Mouse (Mus musculus): ENCODE results near the gene Slc41a2.

Slc41a2 gene

DNA sequence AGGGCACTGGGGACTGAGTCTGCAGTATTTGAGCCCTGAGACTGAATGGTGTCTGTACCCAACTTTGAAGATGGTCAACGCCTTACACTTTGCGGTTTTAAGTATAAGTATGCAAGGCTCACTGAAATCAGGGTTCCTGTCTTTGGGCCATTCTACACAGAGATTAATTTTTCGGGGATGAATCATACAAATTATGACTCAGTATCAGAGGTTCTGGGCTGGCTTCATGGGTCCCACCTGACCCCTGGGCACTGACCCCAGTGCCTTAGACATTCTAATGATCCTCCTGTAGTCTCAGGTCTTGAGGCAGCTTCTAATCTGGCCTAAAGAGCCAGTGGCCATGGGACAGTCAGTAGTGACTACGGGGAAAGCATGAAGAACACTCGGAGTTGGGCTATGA is 148.6 kb downstream of the Slc41a2 start:
- DNase-seq (ENCODE audit: extremely low spot score, low read depth, low spot score): no peak

DNA sequence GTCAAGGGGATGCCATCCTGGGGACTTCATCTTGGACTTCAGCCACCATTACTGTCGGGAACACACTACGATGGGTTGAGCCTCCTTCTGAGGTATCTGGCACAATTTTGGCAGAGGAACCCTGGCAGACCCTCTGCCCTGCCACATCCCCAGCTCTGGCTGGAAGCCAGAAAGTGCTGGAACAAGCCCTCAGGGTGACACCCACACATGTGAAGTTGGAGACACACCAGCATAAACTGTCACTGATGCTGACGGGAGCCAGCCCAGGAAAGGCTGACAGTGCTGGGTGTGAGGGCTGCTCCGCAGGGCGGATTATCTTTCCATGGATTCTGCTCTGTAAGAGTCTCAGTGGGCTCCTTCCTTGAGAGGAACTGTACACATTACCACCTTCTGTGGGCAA is 150.7 kb downstream of the Slc41a2 start:
- no peak for DNase-seq (ENCODE audit: extremely low spot score, low read depth, low spot score)

DNA sequence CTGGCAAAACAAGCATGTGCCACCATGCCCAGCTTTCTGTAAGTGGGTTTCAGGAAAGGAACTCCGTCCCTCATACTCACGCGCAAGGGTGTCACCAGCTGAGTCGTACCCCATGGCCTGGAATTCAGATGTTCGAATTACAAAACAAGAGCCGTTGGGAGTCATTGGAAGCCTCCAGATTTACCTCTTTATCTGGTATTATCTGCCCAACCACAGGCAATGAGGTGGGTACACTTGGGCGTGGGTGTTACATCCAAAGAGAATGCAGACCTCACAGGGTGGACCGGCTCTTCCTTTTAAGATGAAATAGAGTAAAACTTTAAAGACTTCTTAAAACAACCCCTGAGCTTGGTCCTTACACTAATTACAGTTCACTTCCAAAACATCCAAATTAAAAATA is 151.5 kb downstream of the Slc41a2 start:
- DNase-seq (ENCODE audit: extremely low spot score, low read depth, low spot score): no peak

DNA sequence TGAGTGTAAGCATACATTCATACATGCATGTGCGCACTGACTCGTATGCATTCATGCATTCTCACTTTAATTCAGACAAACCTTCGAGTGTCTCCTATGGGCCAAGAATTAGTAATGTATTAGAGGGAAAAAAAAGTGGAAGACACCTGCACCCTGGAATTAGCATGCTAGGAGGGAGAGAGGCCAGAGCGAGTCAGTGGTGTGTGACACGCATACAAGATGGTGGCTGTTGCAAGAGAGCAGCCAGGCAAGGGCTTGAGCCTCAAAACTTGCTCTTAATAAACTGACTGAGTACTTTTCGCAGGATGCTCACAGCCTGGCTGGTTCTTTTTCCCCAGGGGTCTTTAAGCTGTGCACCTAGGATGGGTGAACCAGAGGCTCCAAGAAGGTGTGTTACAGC is 152.6 kb downstream of the Slc41a2 start:
- DNase-seq (ENCODE audit: extremely low spot score, low read depth, low spot score): no peak

DNA sequence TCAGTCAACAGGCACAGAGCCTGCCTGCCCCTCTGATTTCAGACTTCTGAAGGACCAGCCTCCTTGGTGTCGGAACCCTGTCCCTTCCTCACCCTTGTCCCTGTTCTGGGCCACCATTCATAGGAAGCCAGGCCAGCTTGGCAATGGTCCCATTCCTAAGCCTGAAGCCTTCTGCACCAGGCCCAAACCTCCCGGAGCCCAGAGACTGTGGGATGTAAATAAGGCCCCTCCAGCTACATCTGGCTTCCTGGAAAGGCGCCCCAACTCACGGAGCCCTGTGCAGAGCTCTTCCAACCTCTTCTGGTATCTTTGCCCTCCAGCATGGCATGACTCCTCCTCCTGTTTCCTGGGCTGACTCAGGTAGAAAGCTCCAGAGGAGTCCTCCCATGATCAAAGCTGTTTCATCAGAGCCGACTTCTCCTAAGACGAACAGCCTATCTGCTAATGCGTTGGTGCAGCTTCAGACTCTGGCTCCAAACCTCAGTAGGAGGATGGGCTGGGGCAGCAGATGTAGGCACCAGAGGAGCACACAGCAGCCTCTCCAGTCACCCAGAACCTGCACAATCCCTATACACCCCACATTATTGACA is 153.1 kb downstream of the Slc41a2 start:
- DNase-seq (ENCODE audit: extremely low spot score, low read depth, low spot score): no peak

DNA sequence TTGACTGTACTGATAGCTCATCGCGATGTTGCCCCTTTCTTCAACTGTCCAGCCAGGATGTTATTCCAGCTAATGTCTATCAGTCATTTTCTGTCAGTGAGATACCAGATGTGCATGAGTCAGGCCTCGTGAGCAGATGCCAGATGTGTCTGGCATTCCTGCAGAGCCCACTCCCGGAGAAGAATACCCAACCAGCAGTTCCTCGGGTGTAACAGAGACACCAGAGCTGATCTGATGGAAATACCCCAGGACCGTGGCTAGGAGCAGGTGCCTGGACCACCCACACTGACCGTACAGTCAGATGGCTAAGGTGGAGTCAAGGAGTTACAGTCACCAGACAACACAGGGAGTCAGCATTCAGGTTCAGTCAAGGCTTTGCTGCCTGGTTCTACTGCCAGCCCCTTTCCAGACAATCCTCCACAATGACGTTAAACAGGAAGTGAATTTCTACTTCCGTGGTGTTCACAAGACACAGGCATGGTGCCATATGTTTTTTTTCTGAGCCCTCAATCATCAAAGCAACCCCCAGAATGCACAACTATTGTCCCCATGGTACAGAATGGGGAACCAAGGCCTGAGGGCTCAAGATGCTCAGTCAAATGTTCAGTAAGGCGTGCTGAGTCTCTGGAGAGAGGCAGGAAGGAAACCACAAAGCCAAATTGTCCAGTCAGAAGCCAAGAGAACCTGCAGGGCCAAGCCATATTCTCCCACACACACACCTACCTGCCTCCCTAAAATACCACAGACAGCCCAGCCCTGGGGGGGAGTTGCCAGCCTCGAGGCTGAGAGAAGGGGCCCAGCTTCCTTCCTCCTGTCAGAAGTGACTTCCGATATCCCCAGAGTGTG is 153.8 kb downstream of the Slc41a2 start:
- no peak for DNase-seq (ENCODE audit: extremely low spot score, low read depth, low spot score)

DNA sequence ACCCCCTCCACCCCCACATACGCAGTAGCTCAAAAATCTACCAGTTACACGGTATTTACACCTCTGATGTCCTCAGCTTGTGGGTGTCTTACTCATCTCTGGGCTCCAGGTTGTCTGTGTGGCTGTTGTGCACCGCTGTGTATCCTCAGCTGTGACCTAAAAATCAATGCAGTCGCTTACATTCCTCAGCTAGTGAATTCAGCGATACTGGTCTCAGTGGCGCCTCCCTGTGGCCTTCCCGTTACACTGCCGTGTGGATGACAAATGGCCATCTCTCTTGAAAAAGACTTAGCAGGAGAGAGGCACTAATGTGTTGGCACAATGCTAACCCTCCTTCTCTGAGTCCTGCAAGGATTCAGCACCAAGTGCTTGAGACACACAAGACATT is 155.1 kb downstream of the Slc41a2 start:
- DNase-seq (ENCODE audit: extremely low spot score, low read depth, low spot score): peak; percentile 30

DNA sequence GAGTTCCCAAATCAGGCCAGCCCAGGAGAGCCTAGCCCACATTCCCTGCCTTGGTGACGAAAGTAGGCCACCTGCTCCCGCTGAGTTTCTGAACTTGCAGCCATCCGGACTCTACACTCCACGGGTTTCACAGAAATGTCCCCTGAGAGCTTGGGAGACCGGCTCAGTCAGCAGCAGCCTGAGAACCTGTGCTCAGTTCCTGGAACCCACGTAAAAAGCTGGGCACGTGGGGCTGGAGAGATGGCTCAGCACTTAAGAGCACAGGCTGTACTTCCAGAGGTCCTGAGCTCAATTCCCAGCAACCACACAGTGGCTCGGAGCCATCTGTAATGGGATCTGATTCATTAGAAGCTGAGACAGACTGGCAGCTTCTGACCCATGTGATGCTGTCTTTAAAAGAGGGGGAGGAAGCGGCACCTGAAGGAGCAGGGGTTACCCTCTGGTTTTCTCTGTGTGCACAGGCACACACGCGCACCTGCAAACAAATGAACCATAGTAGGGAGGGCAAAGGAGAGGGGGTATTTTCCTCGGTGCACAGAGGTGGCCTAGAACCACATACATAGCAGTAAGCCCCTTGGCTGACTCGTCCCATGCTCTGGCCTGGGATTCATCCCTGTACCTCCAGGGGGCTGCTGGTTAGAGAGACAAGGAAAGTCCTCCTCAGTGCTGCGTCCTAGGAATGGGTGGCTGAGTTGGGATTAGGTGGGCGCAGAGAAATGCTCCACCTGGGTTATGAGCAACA is 155.7 kb downstream of the Slc41a2 start:
- no peak for DNase-seq (ENCODE audit: extremely low spot score, low read depth, low spot score)
